ENCODE assay signal across 25 mouse cellular contexts in the genomic region with DNA sequence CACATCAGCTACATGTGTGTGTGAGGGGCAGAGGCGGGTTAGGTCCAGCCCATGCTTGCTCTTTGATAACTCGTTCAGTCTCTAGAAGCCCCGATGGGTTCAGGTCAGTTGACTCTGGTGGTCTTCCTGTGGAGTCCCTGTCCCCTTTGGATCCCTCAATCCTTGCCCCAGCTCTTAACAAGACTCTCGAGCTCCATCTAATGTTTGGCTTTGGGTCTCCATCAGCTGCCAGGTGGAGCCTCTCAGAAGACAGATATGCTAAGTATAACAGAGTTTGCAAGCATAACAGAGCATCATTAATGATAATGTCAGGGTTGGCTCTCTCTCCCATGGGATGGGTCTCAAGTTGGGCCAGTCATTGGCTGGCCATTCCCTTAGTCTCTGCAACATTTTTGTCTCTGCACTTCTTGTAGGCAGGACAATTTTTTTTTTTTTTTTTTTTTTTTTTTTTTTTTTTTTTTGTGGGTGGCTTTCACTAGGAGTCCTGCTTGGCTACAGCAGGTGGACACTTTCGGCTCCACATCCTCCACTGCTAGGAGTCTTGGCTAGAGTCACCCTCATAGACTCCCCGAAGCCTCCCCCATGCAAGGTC. TPM values are rescaled to one million over a fixed set of nuclear protein-coding genes. Genes with fewer than 3 reads are reported as not detected.
DNase-seq lines count a peak whose midpoint lies in the region; ATAC-seq and TF ChIP-seq lines count a peak whose summit lies in the region.
"Had no signal": no experiment of that assay in that cellular context is flagged by ENCODE, and none has a peak within 500 bp of the region (broad histone marks: within the 10 kb centered on the region; RNA-seq: fewer than 3 reads in every experiment).

No protein-coding gene starts in this region.

- H3K27ac ChIP-seq in intestine, embryonic 15.5 days, result no peak overlapping the region
- H3K27ac ChIP-seq: embryonic facial prominence, embryonic 15.5 days; hindbrain, embryonic 12.5 days; limb, embryonic 12.5 days; liver, embryonic 13.5 days; neural tube, embryonic 15.5 days had no signal

- no peak overlapping the region for H3K4me3 ChIP-seq in lung, adult 2 months (replicated peaks; ENCODE audit: extremely low read depth, low read depth, low read length)
- no peak overlapping the region for H3K4me3 ChIP-seq in intestine, embryonic 15.5 days (replicated peaks)
- H3K4me3 ChIP-seq: embryonic facial prominence, embryonic 15.5 days; hindbrain, embryonic 12.5 days; limb, embryonic 12.5 days; liver, embryonic 13.5 days; neural tube, embryonic 15.5 days had no signal

- no peaks in the 10 kb centered on the region for H3K4me1 ChIP-seq in lung, adult 2 months (ENCODE audit: control insufficient read depth, insufficient read depth, low read length)
- no peaks in the 10 kb centered on the region for H3K4me1 ChIP-seq in intestine, embryonic 15.5 days (replicated peaks)
- H3K4me1 ChIP-seq: embryonic facial prominence, embryonic 15.5 days; hindbrain, embryonic 12.5 days; limb, embryonic 12.5 days; liver, embryonic 13.5 days; neural tube, embryonic 15.5 days had no signal

- 60% methylated on average over 6 of the region's 6 CpGs for WGBS in lung, adult 2 months
- 70% methylated on average over 6 of the region's 6 CpGs for WGBS in intestine, embryonic 15.5 days

- TF ChIP-seq CTCF in lung, adult 2 months (IDR thresholded peaks at IDR 0.05; ENCODE audit: insufficient read depth, low read length), result no peak

- TF ChIP-seq POLR2A in lung, adult 2 months (IDR thresholded peaks at IDR 0.05; ENCODE audit: borderline replicate concordance, extremely low read depth, low read depth, low read length), result no peak

- DNase-seq in kidney, adult 18-20 months, result peak; percentile 3
- DNase-seq in kidney, postnatal 25 days, result no peak
- DNase-seq in lung, postnatal 10 days, result peak; percentile 15
- DNase-seq in lung, adult 2 months, result no peak
- peak; percentile 28 for DNase-seq in ZHBTc4 (ENCODE audit: low read depth, low spot score)
- DNase-seq in adipocyte (ENCODE audit: low spot score), result no peak
- DNase-seq: B cell, adult 2 months; cerebellum, adult 9-11 months; forebrain, postnatal 0 days; heart, postnatal 10 days; kidney, postnatal 10 days; liver, embryonic 13.5 days; right cerebral cortex, postnatal 25 days; thymus, adult 2 months had no signal

- H3K9me3 ChIP-seq in intestine, embryonic 15.5 days, result no peaks in the 10 kb centered on the region
- H3K9me3 ChIP-seq: embryonic facial prominence, embryonic 15.5 days; hindbrain, embryonic 12.5 days; limb, embryonic 12.5 days; liver, embryonic 13.5 days; neural tube, embryonic 15.5 days had no signal

- no peak for ATAC-seq in intestine, embryonic 15.5 days
- ATAC-seq: forebrain, postnatal 0 days; inflammation-experienced regulatory T-cells, adult 6 months; lung, postnatal 0 days had no signal

- no peak overlapping the region for H3K4me2 ChIP-seq in intestine, embryonic 15.5 days (replicated peaks)
- H3K4me2 ChIP-seq: embryonic facial prominence, embryonic 15.5 days; heart, embryonic 11.5 days; hindbrain, embryonic 12.5 days; limb, embryonic 12.5 days; liver, embryonic 13.5 days; neural tube, embryonic 15.5 days had no signal

- H3K9ac ChIP-seq in intestine, embryonic 15.5 days, result no peak overlapping the region
- H3K9ac ChIP-seq: embryonic facial prominence, embryonic 15.5 days; forebrain, postnatal 0 days; hindbrain, embryonic 12.5 days; limb, embryonic 12.5 days; liver, embryonic 13.5 days; neural tube, embryonic 15.5 days had no signal

- no peaks in the 10 kb centered on the region for H3K27me3 ChIP-seq in intestine, embryonic 15.5 days (replicated peaks)
- H3K27me3 ChIP-seq: embryonic facial prominence, embryonic 15.5 days; hindbrain, embryonic 12.5 days; limb, embryonic 12.5 days; liver, embryonic 13.5 days; neural tube, embryonic 15.5 days had no signal

- no peaks in the 10 kb centered on the region for H3K36me3 ChIP-seq in intestine, embryonic 15.5 days
- H3K36me3 ChIP-seq: embryonic facial prominence, embryonic 15.5 days; hindbrain, embryonic 12.5 days; limb, embryonic 12.5 days; liver, embryonic 13.5 days had no signal

RNA-seq across cellular contexts. Expression of gene 1700093K21Rik, which starts 36.2 kb away (rescaled TPM):
- not detected in 2 replicates for polyA plus RNA-seq in lung, adult 2 months (2012; rRNA removed)
- not detected in 2 replicates for polyA plus RNA-seq in intestine, embryonic 15.5 days (2015; fragmentation: Nextera tagmentation; extraction: Ambion mirVana)
- polyA plus RNA-seq: heart, embryonic 11.5 days; hindbrain, embryonic 12.5 days; inflammation-experienced regulatory T-cells, adult 6 months; limb, embryonic 12.5 days; liver, embryonic 13.5 days; midbrain, embryonic 16.5 days; neural tube, embryonic 15.5 days; spleen, adult 2 months; stomach, embryonic 14.5 days; thymus, adult 2 months had no signal

RNA-seq across cellular contexts. Expression of gene Ahsa2, which starts 59.3 kb away (rescaled TPM):
- 5.6 and 7.9 TPM in 2 replicates for polyA plus RNA-seq in lung, adult 2 months (2012; rRNA removed)
- polyA plus RNA-seq in intestine, embryonic 15.5 days (2015; fragmentation: Nextera tagmentation; extraction: Ambion mirVana), result 62.1 and 68.1 TPM in 2 replicates

Comparison
In these comparisons a context has a peak if more than half of its experiments do, and no peak if none do; other contexts are left out.
1. DNase-seq: peak in kidney, adult 18-20 months (single experiment), lung, postnatal 10 days (single experiment) and ZHBTc4 (single experiment); none in kidney, postnatal 25 days (0 of 2), lung, adult 2 months (single experiment) and adipocyte (single experiment).